Mouse (Mus musculus) regulatory T cell (primary cell): ENCODE measurements around the gene F12.

Source experiments
- in situ Hi-C: fragments of 300-600 bp; cut with MboI, MseI; formaldehyde crosslinking; loops from one replicate; pipeline ENCODE4 v1.15.1; 2025; ENCODE audit warnings: high pct_unique_total_duplicates

F12 gene

DNA sequence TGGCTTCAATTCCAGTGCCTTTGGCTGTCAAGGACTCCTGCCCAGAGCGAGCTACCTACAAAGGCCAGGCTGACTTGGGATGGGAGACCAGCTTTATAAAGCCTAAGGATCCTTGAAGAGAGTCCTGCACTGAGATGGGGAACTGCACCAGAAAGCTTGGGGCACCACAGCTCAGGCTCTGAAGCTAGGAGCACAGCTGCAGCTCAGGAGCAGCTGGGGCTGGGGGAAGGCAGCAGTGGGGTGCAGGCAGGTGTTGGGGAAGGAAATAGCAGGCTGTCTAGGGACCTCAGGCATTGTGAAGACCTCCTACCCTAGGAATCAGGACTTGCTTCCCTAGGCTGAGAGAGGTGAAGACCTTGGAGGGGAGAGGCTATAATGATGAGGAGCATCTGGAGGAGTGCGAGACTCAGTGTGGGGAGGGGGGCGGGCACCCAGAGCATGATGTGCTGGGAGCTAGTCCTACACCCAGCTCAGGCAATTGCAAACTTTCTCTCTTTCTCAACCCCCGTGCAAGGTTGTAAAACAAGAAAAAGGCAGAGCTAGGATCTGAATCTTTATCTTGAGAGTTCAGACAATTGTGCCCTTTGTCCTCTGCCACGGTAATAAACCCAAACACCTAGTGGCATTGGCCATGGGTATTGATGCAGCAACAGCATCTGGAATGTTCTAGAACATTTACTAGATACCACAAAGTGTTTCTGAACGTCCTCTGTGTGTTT lies 52.2 kb downstream of the F12 start:
- in situ Hi-C loops, result no loop called here

DNA sequence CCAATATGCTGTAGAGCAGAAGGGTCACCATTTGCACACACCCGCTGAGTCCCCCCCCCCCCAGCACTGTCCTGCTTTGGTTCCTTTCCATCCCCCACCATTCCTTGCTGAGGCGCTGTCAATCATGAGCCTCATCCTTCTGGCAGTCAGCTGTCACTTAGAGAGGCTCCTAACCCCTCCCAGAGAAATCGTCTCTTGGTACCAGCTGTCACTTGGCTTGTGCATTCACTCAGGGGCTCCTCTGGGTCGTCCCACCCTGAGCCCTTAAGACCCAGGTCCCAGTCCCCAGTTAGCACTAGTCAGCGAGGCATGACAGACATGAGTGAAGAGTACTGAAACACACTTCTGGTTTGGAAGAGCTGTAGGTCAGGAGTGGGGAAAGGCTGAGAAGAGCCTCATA lies 54.9 kb downstream of the F12 start:
- in situ Hi-C loops, result no loop called here

DNA sequence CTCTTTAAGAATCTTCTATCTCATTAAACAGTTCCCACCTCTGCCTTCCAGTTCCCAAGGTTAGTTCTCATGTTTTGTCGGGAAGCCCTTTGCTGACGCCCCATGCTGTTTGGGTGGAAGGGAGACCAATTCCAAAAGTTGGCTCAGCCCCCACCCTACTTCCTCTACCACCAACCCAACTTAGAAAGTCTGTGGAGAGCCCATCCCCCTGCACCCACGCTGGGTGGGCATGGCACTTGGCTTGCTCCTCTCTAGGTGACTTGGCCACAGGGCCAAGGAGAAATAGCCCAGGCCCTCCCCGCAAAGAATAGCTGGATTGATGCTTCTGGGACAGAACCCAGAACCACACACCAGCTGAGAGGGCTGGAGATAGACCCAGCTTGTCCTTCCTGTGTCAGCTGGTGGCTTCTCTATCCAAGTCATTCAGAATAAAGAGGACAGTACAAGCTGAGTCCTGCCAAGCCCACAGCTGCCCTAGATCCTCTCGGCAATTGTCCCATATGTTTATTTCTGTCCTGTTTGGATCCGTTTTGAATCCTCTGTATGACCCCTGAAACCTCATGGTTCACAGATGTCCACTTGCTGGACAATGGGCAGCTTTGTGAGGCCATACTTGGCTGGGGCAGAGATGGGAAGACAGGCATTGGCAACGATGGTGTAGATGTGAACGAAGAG lies 55.4 kb downstream of the F12 start:
- in situ Hi-C loops, result no loop called here

- in situ Hi-C loops, result no loop called here
Observed at GRCm38 (mm10) chr13:55370234-55370633, 56.4 kb downstream of the F12 start.

- in situ Hi-C loops, result no loop called here
Observed at GRCm38 (mm10) chr13:55369531-55370114, 57.0 kb downstream of the F12 start, which contains the start of gene Rgs14. Gene Rgs14 (plus strand): TSS chr13:55369732.

- in situ Hi-C loops, result no loop called here
Observed at GRCm38 (mm10) chr13:55368401-55368800, 58.2 kb downstream of the F12 start.
